Mouse (Mus musculus) lung, adult 10 weeks (tissue): Measurements from ENCODE around the gene Gm14698. TPM values are rescaled to one million over a fixed set of nuclear protein-coding genes. Genes with fewer than 3 reads are reported as not detected.

ENCODE experiments used
- polyA plus RNA-seq: library from polyadenylated mRNA; stranded (reverse); fragments of 350-450 nt; fragmentation: Illumina TruSeq; extraction: RNeasy Lipid Tissue Mini Kit (QIAGEN cat#74804); gene quantifications from one replicate; pipeline ENCODE4 v1.2.3, GENCODE M21; 2014; ENCODE audit warnings: low read depth, low replicate concordance; ENCODE audit not compliant: insufficient read depth

The Gm14698 gene
- polyA plus RNA-seq: 0.39 TPM

DNA sequence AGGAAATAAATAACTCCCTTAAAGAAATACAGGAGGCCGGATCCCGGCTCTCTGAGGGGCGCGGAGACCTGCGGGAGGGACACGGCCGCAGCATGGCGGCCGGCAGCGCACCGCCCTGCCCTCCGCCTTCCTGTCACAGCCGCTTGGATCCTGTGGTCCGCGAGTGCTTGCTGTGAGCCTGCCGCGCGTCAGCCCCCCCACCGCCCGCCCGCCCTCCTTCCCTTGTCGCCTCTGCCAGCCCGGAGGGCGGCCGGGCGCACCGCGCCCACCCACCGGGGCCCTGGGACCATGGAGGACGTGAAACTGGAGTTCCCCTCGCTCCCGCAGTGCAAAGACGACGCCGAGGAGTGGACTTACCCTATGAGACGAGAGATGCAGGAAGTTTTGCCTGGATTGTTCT, at the start of gene Gm14698:
Gene Gm14698, plus strand, starts transcription at position 35 of the 400 bp plus-strand sequence.

Other genes with a start within 250 kb of the Gm14698 start
- 12.1 TPM for gene Fmr1, start 142.6 kb upstream of the Gm14698 start, polyA plus RNA-seq
- gene Fmr1nb, start 59.3 kb upstream of the Gm14698 start, polyA plus RNA-seq: 0.41 TPM
- gene Gm6812, start 72.0 kb downstream of the Gm14698 start, polyA plus RNA-seq: not detected